Comparison of ENCODE assay signal across 27 mouse cellular contexts in genomic region chr11:81582161-81582560, GRCm38 (mm10).
"Had no signal": no experiment of that assay in that cellular context is flagged by ENCODE, and none has a peak within 500 bp of the region (broad histone marks: within the 10 kb centered on the region; RNA-seq: fewer than 3 reads in every experiment).

No protein-coding gene starts in this region.

- H3K4me3 ChIP-seq: gastrocnemius, adult 2 months; heart, embryonic 10.5 days; heart, embryonic 12.5 days; hindbrain, embryonic 10.5 days; intestine, embryonic 15.5 days; layer of hippocampus, adult 2 months; left cerebral cortex, adult 2 months; limb, embryonic 10.5 days; limb, embryonic 12.5 days; liver, embryonic 13.5 days; liver, embryonic 15.5 days had no signal

- ATAC-seq: hindbrain, embryonic 16.5 days; inflammation-experienced regulatory T-cells, adult 6 months; intestine, embryonic 15.5 days; intestine, postnatal 0 days had no signal

- H3K36me3 ChIP-seq: heart, embryonic 10.5 days; heart, embryonic 12.5 days; hindbrain, embryonic 10.5 days; intestine, embryonic 15.5 days; limb, embryonic 10.5 days; limb, embryonic 12.5 days; liver, embryonic 13.5 days; liver, embryonic 15.5 days had no signal

- H3K9me3 ChIP-seq: heart, embryonic 10.5 days; heart, embryonic 12.5 days; hindbrain, embryonic 10.5 days; intestine, embryonic 15.5 days; limb, embryonic 10.5 days; limb, embryonic 12.5 days; liver, embryonic 13.5 days; liver, embryonic 15.5 days had no signal

- DNase-seq: gastrocnemius, adult 2 months; gastrocnemius, postnatal 10 days; gastrocnemius, postnatal 25 days; heart, adult 18-20 months; heart, postnatal 10 days; heart, postnatal 4 days; kidney, adult 18-20 months; kidney, adult 8-10 months; kidney, postnatal 10 days; kidney, postnatal 25 days; kidney, postnatal 4 days; liver; liver, embryonic 13.5 days had no signal

- H3K4me1 ChIP-seq: heart, embryonic 10.5 days; heart, embryonic 12.5 days; intestine, embryonic 15.5 days; limb, embryonic 12.5 days; liver, embryonic 13.5 days; liver, embryonic 15.5 days had no signal

- H3K27ac ChIP-seq: gastrocnemius, adult 2 months; heart, embryonic 10.5 days; hindbrain, embryonic 10.5 days; hindbrain, embryonic 14.5 days; intestine, embryonic 15.5 days; layer of hippocampus, adult 2 months; left cerebral cortex, adult 2 months; limb, embryonic 10.5 days; limb, embryonic 12.5 days; liver, embryonic 13.5 days; liver, embryonic 15.5 days had no signal

- H3K27me3 ChIP-seq: heart, embryonic 12.5 days; intestine, embryonic 15.5 days; liver, embryonic 13.5 days; liver, embryonic 15.5 days had no signal

- H3K4me2 ChIP-seq: heart, embryonic 12.5 days; hindbrain, embryonic 14.5 days; intestine, embryonic 15.5 days; limb, embryonic 12.5 days; liver, embryonic 11.5 days; liver, embryonic 13.5 days; liver, embryonic 15.5 days had no signal

- H3K9ac ChIP-seq: heart, embryonic 12.5 days; hindbrain, embryonic 14.5 days; intestine, embryonic 15.5 days; limb, embryonic 12.5 days; liver, embryonic 13.5 days; liver, embryonic 15.5 days had no signal
